Mouse (Mus musculus) CH12.LX (cell line): Measurements from ENCODE around the gene Gm10197. TPM values are rescaled to one million over a fixed set of nuclear protein-coding genes. Genes with fewer than 3 reads are reported as not detected.

Source experiments
- DNase-seq: peaks from one replicate; pipeline ENCODE4 v3.0.0-alpha.2; 2013; ENCODE audit errors: extremely low read depth
- H3K27ac ChIP-seq: 2 replicates; pipeline ENCODE4 v1.5.1; 2012; ENCODE audit warnings: low read depth, mild to moderate bottlenecking, control low read depth, moderate library complexity; ENCODE audit not compliant: insufficient read depth
- H3K27me3 ChIP-seq: replicated peaks from 2 replicates; pipeline ENCODE3; 2012; ENCODE audit warnings: inconsistent platforms
- H3K36me3 ChIP-seq, 2 experiments: replicated peaks in 1 of 2; 2 replicates each; pipeline versions ENCODE3 to v1.6.1; 2012; ENCODE audit warnings: inconsistent platforms in 1 of 2, low read length in 1 of 2, mild to moderate bottlenecking in 1 of 2, mixed read lengths in 1 of 2, moderate library complexity in 1 of 2; ENCODE audit not compliant: control insufficient read depth in 1 of 2, insufficient read depth in 1 of 2
- H3K4me1 ChIP-seq, 2 experiments: 2 replicates each; pipeline ENCODE4 v1.6.1; 2012; ENCODE audit warnings: inconsistent platforms in 1 of 2, moderate library complexity in 1 of 2; ENCODE audit not compliant: insufficient read depth in 2 of 2, control insufficient read depth in 1 of 2
- H3K4me2 ChIP-seq: 2 replicates; pipeline ENCODE4 v1.6.1; 2012; ENCODE audit warnings: low read depth, mild to moderate bottlenecking, control low read depth; ENCODE audit not compliant: poor library complexity, insufficient read depth, severe bottlenecking
- H3K4me3 ChIP-seq, 3 experiments: fragments of 150-350 bp in 1 of 3; sonication (generic) in 1 of 3; replicated peaks in 1 of 3; 2 replicates each; pipeline versions ENCODE3 to v1.5.1; 2011 to 2012; ENCODE audit warnings: low read depth in 2 of 3, low read length in 2 of 3, mild to moderate bottlenecking in 2 of 3, moderate library complexity in 2 of 3, control low read depth in 1 of 3, improper control_type of control experiment in 1 of 3, inconsistent platforms in 1 of 3, mixed read lengths in 1 of 3; ENCODE audit not compliant: poor library complexity in 1 of 3
- H3K79me2 ChIP-seq: replicated peaks from 2 replicates; pipeline ENCODE4 v1.6.1; 2012; ENCODE audit warnings: mild to moderate bottlenecking, moderate library complexity; ENCODE audit not compliant: control insufficient read depth, poor library complexity, insufficient read depth, severe bottlenecking; ENCODE audit errors: extremely low read depth
- H3K9ac ChIP-seq: 2 replicates; pipeline ENCODE4 v1.6.1; 2012; ENCODE audit warnings: low read depth, mild to moderate bottlenecking, control low read depth, moderate library complexity; ENCODE audit not compliant: insufficient read depth
- H3K9me3 ChIP-seq: replicated peaks from 2 replicates; pipeline ENCODE3; 2012; ENCODE audit warnings: low read length, inconsistent platforms, mixed read lengths
- BHLHE40 ChIP-seq: IDR thresholded peaks from 2 replicates; pipeline ENCODE4 v1.6.1; 2011; ENCODE audit warnings: mild to moderate bottlenecking, low read depth, low read length, improper control_type of control experiment
- CHD1 ChIP-seq: IDR thresholded peaks from 2 replicates; pipeline ENCODE4 v1.6.1; 2012; ENCODE audit warnings: low read depth, low read length, improper control_type of control experiment, inconsistent platforms
- CHD2 ChIP-seq: IDR thresholded peaks from 2 replicates; pipeline ENCODE4 v1.6.1; 2011; ENCODE audit warnings: low read length, improper control_type of control experiment
- CTCF ChIP-seq, 2 experiments: IDR thresholded peaks in 1 of 2; conservative IDR thresholded peaks in 1 of 2; 2 replicates each; pipeline ENCODE4 v1.5.1; 2011 to 2012; ENCODE audit warnings: low read depth in 2 of 2, low read length in 2 of 2, improper control_type of control experiment in 1 of 2, inconsistent platforms in 1 of 2, mild to moderate bottlenecking in 1 of 2, moderate library complexity in 1 of 2
- E2F4 ChIP-seq: IDR thresholded peaks from 2 replicates; pipeline ENCODE4 v1.6.1; 2011; ENCODE audit warnings: low read depth, low read length, improper control_type of control experiment; ENCODE audit not compliant: insufficient replicate concordance
- ELF1 ChIP-seq: IDR thresholded peaks from 2 replicates; pipeline ENCODE4 v1.6.1; 2014; ENCODE audit warnings: low read depth, mild to moderate bottlenecking, inconsistent platforms, low read length, improper control_type of control experiment
- EP300 ChIP-seq: IDR thresholded peaks from 2 replicates; pipeline ENCODE4 v1.6.1; 2011; ENCODE audit warnings: low read length, improper control_type of control experiment
- ETS1 ChIP-seq: conservative IDR thresholded peaks from 2 replicates; pipeline ENCODE4 v1.6.1; 2012; ENCODE audit warnings: low read depth, mild to moderate bottlenecking, inconsistent platforms, low read length, improper control_type of control experiment, moderate library complexity
- GABPA ChIP-seq: IDR thresholded peaks from 2 replicates; pipeline ENCODE4 v1.6.1; 2012; ENCODE audit warnings: low read depth, low read length, improper control_type of control experiment, inconsistent platforms; ENCODE audit not compliant: insufficient replicate concordance
- HCFC1 ChIP-seq: IDR thresholded peaks from 2 replicates; pipeline ENCODE4 v1.6.1; 2012; ENCODE audit warnings: low read depth, mild to moderate bottlenecking, inconsistent platforms, low read length, improper control_type of control experiment
- IRF4 ChIP-seq: IDR thresholded peaks from 2 replicates; pipeline ENCODE4 v1.6.1; 2014; ENCODE audit warnings: low read depth, mild to moderate bottlenecking, inconsistent platforms, low read length, improper control_type of control experiment
- JUN ChIP-seq: IDR thresholded peaks from 2 replicates; pipeline ENCODE4 v1.6.1; 2011; ENCODE audit warnings: low read depth, mild to moderate bottlenecking, low read length, improper control_type of control experiment, moderate library complexity; ENCODE audit not compliant: insufficient read depth
- JUND ChIP-seq: conservative IDR thresholded peaks from 2 replicates; pipeline ENCODE4 v1.6.1; 2011; ENCODE audit warnings: low read depth, low read length, improper control_type of control experiment
- KAT2A ChIP-seq: IDR thresholded peaks from 2 replicates; pipeline ENCODE4 v1.6.1; 2012; ENCODE audit warnings: low read length, improper control_type of control experiment, inconsistent platforms; ENCODE audit not compliant: insufficient replicate concordance
- MAFK ChIP-seq: IDR thresholded peaks from 2 replicates; pipeline ENCODE4 v1.6.1; 2011; ENCODE audit warnings: low read length, improper control_type of control experiment; ENCODE audit not compliant: insufficient replicate concordance
- MAX ChIP-seq: IDR thresholded peaks from 2 replicates; pipeline ENCODE4 v1.6.1; 2011; ENCODE audit warnings: low read length, improper control_type of control experiment
- MAZ ChIP-seq: IDR thresholded peaks from 2 replicates; pipeline ENCODE4 v1.6.1; 2012; ENCODE audit warnings: low read depth, mild to moderate bottlenecking, inconsistent platforms, low read length, improper control_type of control experiment, moderate library complexity
- MEF2A ChIP-seq: IDR thresholded peaks from 2 replicates; pipeline ENCODE4 v1.6.1; 2014; ENCODE audit warnings: low read depth, mild to moderate bottlenecking, inconsistent platforms, low read length, improper control_type of control experiment, borderline replicate concordance
- MXI1 ChIP-seq: IDR thresholded peaks from 2 replicates; pipeline ENCODE4 v1.6.1; 2011; ENCODE audit warnings: mild to moderate bottlenecking, low read depth, low read length, improper control_type of control experiment
- MYC ChIP-seq: IDR thresholded peaks from 2 replicates; pipeline ENCODE4 v1.6.1; 2011; ENCODE audit warnings: low read depth, mild to moderate bottlenecking, improper control_type of control experiment, low read length
- NELFE ChIP-seq: IDR thresholded peaks from 2 replicates; pipeline ENCODE4 v1.6.1; 2011; ENCODE audit warnings: low read depth, low read length, improper control_type of control experiment
- NRF1 ChIP-seq: IDR thresholded peaks from 2 replicates; pipeline ENCODE4 v1.6.1; 2014; ENCODE audit warnings: low read depth, mild to moderate bottlenecking, inconsistent platforms, low read length, improper control_type of control experiment, moderate library complexity
- PAX5 ChIP-seq: IDR thresholded peaks from 2 replicates; pipeline ENCODE4 v1.6.1; 2012; ENCODE audit warnings: low read length, inconsistent platforms, mixed read lengths
- POLR2A ChIP-seq: IDR thresholded peaks from 2 replicates; pipeline ENCODE4 v1.6.1; 2011; ENCODE audit warnings: low read depth, mild to moderate bottlenecking, improper control_type of control experiment, low read length
- POLR2AphosphoS2 ChIP-seq: IDR thresholded peaks from 2 replicates; pipeline ENCODE4 v1.6.1; 2011; ENCODE audit warnings: low read depth, low read length, improper control_type of control experiment
- RAD21 ChIP-seq: IDR thresholded peaks from 2 replicates; pipeline ENCODE4 v1.6.1; 2011; ENCODE audit warnings: low read depth, mild to moderate bottlenecking, low read length, improper control_type of control experiment, moderate library complexity
- RCOR1 ChIP-seq: conservative IDR thresholded peaks from 2 replicates; pipeline ENCODE4 v1.6.1; 2012; ENCODE audit warnings: low read depth, mild to moderate bottlenecking, inconsistent platforms, low read length, improper control_type of control experiment
- SIN3A ChIP-seq: IDR thresholded peaks from 2 replicates; pipeline ENCODE4 v1.6.1; 2012; ENCODE audit warnings: low read length, improper control_type of control experiment, inconsistent platforms
- SMC3 ChIP-seq: IDR thresholded peaks from 2 replicates; pipeline ENCODE4 v1.6.1; 2011; ENCODE audit warnings: low read depth, low read length, improper control_type of control experiment
- TBP ChIP-seq: conservative IDR thresholded peaks from 2 replicates; pipeline ENCODE4 v1.6.1; 2011; ENCODE audit warnings: low read depth, low read length, improper control_type of control experiment
- TCF12 ChIP-seq: IDR thresholded peaks from 2 replicates; pipeline ENCODE4 v1.6.1; 2014; ENCODE audit warnings: low read depth, mild to moderate bottlenecking, inconsistent platforms, low read length, improper control_type of control experiment
- UBTF ChIP-seq: IDR thresholded peaks from 2 replicates; pipeline ENCODE4 v1.6.1; 2012; ENCODE audit warnings: low read depth, mild to moderate bottlenecking, inconsistent platforms, low read length, improper control_type of control experiment, moderate library complexity
- USF1 ChIP-seq: IDR thresholded peaks from 2 replicates; pipeline ENCODE4 v1.6.1; 2014; ENCODE audit warnings: low read depth, mild to moderate bottlenecking, inconsistent platforms, low read length, improper control_type of control experiment
- USF2 ChIP-seq: conservative IDR thresholded peaks from 2 replicates; pipeline ENCODE4 v1.6.1; 2011; ENCODE audit warnings: low read depth, low read length, improper control_type of control experiment
- ZC3H11A ChIP-seq: IDR thresholded peaks from 2 replicates; pipeline ENCODE4 v1.6.1; 2012; ENCODE audit warnings: low read depth, mild to moderate bottlenecking, inconsistent platforms, low read length, improper control_type of control experiment
- ZKSCAN1 ChIP-seq: IDR thresholded peaks from 2 replicates; pipeline ENCODE4 v1.6.1; 2012; ENCODE audit warnings: low read depth, inconsistent platforms, low read length, improper control_type of control experiment, borderline replicate concordance
- ZMIZ1 ChIP-seq: IDR thresholded peaks from 2 replicates; pipeline ENCODE4 v1.6.1; 2012; ENCODE audit warnings: low read depth, mild to moderate bottlenecking, inconsistent platforms, low read length, improper control_type of control experiment
- ZNF384 ChIP-seq: IDR thresholded peaks from 2 replicates; pipeline ENCODE4 v1.6.1; 2012; ENCODE audit warnings: low read depth, low read length, improper control_type of control experiment, inconsistent platforms
- dilution Hi-C: fragments of 300-500 bp; cut with MboI; formaldehyde crosslinking; loops from 2 replicates; pipeline ENCODE4 v1.14.3; 2020; ENCODE audit warnings: low sequenced_read_pairs; ENCODE audit not compliant: extremely low pct_unique_long_range_greater_than_20kb, extremely low pct_ligation_motif_present
- in situ Hi-C: fragments of 300-500 bp; cut with MboI; formaldehyde crosslinking; loops from 3 replicates; pipeline ENCODE4 v1.14.3; 2019; ENCODE audit warnings: low sequenced_read_pairs, low pct_ligation_motif_present, low pct_unique_long_range_greater_than_20kb, mixed read lengths
- polyA plus RNA-seq: library from polyadenylated mRNA; unstranded; fragments of >175 nt; gene quantifications from 2 replicates; pipeline ENCODE4 v1.2.1, GENCODE M21; 2012; ENCODE audit warnings: low read depth; ENCODE audit not compliant: insufficient read length
- total RNA-seq, 2 experiments: library from RNA; depleted of rRNA; stranded (reverse); fragments of 300-350 nt in 1 of 2; fragments of >200 nt in 1 of 2; gene quantifications; 2 replicates each; pipeline ENCODE4 v1.2.3; 2012 to 2014

The Gm10197 gene
- total and polyA plus RNA-seq, 3 experiments: 3.9 to 11.5 TPM; not detected in 1

GRCm38 (mm10) chr19:53419834-53420233, 48.3 kb upstream of the Gm10197 start:
- no peak overlapping the region for H3K9ac ChIP-seq
- H3K4me2 ChIP-seq: no peak overlapping the region
- no peaks in the 10 kb centered on the region for H3K79me2 ChIP-seq
- in situ Hi-C loops: loop anchor here (10.0 kb wide), 1 partner anchor 115 kb away; no protein-coding TSS in a partner anchor
- H3K27me3 ChIP-seq: no peaks in the 10 kb centered on the region
- DNase-seq: peak; percentile 94
- TF ChIP-seq MYC (0 out of 2 replicates have a peak, but pooled peaks have one; percentile 29), ZNF384 (peak; percentile 52; the same call in 1 of the 2 replicates), MAFK (no peak), MEF2A (no peak), NELFE (no peak), ZMIZ1 (no peak), CTCF (conservative IDR thresholded peaks at IDR 0.05 in 1 of 2, IDR thresholded peaks at IDR 0.05 in 1 of 2; ENCODE audit: low read depth in 2 of 2, low read length in 2 of 2) (peak; percentile 67 to 85), MXI1 (no peak), USF2 (no peak), JUND (no peak), SIN3A (peak; percentile 56; the same call in 1 of the 2 replicates), TBP (no peak), POLR2A (no peak; the same call in 1 of the 2 replicates), KAT2A (no peak), NRF1 (no peak), ELF1 (no peak), POLR2AphosphoS2 (no peak), SMC3 (peak; percentile 93), BHLHE40 (no peak), ZC3H11A (peak; percentile 81), PAX5 (no peak), ETS1 (no peak; the same call in 1 of the 2 replicates), E2F4 (no peak), GABPA (no peak), ZKSCAN1 (no peak), EP300 (no peak), USF1 (no peak), TCF12 (no peak), UBTF (no peak; the same call in 1 of the 2 replicates), MAZ (peak; percentile 67; the same call in 1 of the 2 replicates), CHD2 (no peak), MAX (no peak), RAD21 (peak; percentile 87), HCFC1 (peak; percentile 45; the same call in 1 of the 2 replicates), CHD1 (no peak), RCOR1 (no peak), IRF4 (peak; percentile 52; the same call in 1 of the 2 replicates), JUN (no peak)
- H3K27ac ChIP-seq: no peak overlapping the region
- no peaks in the 10 kb centered on the region for H3K9me3 ChIP-seq
- H3K4me3 ChIP-seq: no peak overlapping the region
- peaks cover 11 to 49% of the 10 kb centered on the region in 2 experiments for H3K4me1 ChIP-seq
- dilution Hi-C loops: no loop called here
- no peaks in the 10 kb centered on the region for H3K36me3 ChIP-seq
